Mouse (Mus musculus) MN1 (cell line): ENCODE measurements around the gene Cela1.

Experiments
- DNase-seq: peaks from one replicate; pipeline ENCODE4 v3.0.0-alpha.2; 2016; ENCODE audit warnings: low spot score

The Cela1 gene

DNA sequence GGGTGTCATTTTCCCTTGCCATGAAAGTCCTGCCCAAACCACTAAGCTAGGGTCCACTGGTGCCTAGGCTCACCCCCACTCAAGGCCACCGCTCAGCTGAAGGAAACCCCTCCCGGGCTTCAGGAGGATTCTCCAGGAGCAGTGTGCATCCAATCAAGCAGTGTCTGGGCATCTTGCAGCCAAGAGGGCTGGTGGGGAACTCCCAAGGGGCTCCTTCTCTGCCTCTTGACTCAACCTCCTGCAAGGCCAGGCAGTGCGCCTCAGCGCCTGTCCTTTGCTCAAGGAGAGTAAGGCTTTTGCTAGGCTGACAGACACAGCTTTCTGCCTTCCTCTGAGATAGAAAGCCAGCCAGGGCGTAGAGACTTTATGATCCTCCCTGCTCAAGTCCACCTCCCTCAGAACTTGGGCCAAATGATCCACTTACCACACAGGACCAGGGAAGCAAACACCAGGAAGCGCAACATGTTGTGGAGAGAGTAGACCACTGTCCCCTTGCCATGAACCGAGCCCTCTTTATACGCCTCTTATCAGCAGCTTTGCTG lies at the start of gene Cela1:
Cela1 (minus strand) TSS at position 492 of the 542 bp plus-strand sequence.
- peak; percentile 93 for DNase-seq

DNA sequence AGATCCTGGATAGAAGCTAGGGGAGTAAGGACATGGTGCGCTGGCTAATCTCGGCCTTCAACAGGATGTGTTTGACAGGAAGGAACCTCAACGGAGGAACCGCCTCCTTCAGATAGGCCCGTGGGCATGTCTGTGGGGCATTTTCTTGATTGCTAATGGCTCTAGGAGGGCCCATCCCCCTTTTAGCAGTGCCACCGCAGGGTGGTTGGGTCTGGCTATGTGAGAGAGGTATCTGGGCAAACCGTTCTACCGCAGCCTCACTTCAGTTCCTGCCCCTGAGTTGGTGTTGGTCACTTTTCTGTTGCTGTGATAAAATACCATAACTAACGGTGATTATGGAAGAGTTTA lies 48.2 kb upstream of the Cela1 start:
- DNase-seq: no peak

DNA sequence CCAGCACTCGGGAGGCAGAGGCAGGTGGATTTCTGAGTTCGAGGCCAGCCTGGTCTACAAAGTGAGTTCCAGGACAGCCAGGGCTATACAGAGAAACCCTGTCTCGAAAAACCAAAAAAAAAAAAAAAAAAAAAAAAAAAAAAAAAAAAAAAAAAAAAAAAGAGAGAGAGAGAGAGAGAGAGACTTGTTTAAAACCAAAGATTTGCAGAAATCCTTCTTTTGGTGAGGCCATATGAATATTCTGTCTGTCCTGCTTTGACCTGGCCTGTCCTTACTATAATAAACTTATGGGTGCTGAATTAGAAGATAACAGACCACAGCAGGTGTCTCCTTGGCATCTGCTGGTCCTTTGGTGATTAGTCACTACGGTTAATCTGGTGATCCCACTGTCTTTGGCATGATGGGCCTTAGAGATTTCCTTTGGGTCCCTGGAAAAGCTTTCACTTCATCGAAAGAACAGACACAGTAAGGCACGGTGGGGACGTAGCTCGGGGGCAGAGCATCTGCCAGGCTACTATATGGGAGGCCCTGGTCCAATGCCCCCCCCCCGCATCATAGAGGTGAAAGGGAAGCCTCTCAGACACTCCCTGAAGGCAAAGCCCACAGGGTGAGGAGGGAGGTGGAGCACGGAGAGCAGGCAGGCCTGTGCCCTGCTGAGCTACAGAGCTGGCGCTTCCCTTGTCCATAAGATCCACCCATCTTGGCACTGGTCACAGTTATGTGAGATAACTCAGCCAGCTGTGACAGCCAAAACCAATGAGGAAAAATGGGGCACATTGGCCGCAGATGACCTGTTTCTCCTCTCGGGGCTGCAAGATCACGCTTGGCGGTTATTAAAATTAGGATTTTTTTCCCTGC lies 47.6 kb upstream of the Cela1 start:
- DNase-seq: peak; percentile 93

DNA sequence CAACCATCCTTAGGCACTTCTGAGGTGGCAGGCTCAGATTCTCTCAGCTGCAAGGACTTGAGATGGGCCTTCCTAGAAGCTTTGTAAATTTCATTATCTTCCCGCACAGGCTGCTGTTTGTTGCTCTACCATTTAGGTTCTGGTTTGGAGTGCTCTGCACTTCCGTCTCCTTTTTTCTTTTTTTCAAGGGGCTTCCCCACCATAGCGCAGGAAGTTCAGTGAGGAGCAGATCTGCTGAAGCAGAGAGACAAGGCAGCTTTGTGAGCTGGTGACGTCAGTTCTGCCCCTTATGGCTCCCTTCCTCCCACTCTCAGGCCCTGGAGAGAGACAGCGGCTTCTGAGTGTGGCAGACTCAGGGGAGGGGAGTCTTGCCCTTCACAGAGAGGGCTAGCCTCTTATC lies 44.9 kb upstream of the Cela1 start:
- DNase-seq: peak; percentile 65

DNA sequence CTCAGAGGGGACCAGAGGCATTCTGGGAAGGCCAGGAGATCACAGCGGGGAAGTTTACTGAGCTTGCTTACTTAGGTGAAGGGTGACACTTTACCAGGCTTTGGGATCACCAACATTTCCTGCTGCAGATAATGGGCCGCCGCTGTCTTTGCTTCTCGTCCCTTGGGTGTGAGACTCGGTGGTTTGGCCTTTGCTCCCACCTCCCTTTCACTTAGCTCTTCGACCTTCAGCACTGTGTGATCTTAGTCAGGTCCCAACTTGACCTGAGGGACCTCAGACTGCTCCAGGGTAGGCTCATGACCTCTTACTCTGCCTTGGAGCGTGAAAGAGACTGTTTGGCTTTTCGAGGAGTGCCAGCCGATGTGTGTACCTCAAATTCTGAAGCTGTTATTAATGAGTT lies 43.4 kb upstream of the Cela1 start:
- no peak for DNase-seq

DNA sequence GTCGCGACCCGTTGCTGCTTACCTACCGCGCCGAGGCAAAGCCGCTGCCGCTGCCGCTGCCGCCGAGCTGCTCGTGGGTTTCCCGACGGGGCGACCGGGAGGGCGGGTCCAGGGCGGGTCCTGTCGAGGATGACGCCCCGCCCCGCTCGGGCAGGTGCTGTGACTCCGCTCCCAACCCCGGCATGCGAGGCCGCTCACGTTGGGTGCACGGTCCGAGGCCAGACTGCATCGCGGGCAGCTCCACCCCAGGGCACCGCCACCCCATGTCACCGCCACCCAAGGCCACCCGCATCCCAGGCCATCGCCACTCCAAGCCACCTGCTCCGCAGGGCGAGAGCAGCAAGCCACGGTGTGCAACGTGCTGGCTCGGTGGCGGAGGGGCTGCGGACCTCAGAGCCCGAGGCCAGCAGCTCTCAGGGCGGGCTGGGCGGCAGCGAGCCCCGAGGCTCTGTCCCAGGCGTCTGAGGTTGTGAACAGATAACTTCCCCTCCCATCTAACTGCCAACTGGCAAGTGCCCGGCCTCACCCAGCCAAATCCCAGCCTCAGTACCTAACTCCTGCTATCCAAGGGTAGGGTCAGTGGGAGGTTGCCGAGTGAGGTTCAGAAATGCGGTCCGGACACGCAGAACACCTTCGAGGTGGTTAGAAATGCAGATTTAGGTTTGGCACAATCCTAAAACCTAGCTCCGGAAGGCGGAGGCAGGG lies 41.7 kb upstream of the Cela1 start, which contains the start of gene Galnt6:
Galnt6 (minus strand) TSS at position 96 of the 705 bp plus-strand sequence.
- no peak for DNase-seq

DNA sequence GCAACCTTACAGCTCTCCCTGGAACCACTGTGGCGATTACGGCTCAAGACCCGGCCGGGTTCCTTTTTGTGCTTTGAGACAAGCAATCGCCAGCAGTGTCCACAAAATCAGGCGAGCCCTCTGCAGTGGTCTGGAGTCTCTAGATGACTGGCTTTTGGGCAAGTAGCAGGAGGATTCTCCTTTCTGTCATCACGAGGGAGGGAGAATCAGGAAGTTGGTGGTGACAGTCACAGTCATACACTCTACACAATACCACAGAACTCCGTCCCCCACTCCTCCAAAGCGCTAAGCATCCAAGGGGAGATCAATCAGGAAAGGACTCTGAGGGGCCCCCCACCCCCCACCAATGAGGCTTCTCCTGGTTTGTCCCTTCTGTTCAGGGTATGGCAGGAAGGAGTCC lies 40.9 kb upstream of the Cela1 start:
- DNase-seq: no peak

DNA sequence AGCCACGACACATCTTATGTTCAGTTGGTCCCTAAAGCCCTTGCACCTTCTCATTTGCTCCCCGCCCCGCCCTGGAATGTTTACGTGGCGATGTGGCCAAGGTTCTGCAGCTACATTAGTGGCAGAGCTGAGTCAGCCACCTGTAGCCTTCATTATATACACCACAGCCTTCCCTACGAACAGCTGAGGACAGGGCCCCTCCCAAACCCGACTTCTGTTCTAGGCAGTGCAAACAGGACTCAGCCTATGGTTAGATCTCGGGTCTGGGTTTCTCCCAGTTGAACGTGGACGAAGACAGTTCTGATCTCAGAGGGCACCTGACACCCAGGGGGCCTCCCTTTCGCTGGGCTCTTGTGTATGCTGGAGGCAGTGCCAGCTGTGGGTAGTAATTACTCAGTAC lies 40.1 kb upstream of the Cela1 start:
- DNase-seq: no peak

DNA sequence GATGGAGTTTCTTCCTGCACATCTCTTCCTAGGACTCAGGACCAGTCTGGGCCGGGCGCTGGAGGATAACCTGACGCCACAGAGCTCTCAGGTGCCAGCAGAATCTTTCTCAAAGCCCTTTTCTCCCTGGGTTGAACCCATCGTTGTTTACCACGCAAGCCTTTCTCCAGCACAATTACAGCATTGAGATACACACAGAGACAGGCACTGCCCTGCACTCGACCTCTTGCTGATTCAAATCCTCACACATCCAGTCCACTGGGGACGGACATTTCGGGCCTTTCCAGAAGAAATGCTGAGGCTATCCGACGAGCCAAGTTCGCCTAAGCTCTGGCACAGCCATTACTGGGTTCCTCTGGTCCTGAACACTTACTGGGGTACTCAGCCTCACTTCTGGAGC lies 39.0 kb upstream of the Cela1 start:
- DNase-seq: no peak

DNA sequence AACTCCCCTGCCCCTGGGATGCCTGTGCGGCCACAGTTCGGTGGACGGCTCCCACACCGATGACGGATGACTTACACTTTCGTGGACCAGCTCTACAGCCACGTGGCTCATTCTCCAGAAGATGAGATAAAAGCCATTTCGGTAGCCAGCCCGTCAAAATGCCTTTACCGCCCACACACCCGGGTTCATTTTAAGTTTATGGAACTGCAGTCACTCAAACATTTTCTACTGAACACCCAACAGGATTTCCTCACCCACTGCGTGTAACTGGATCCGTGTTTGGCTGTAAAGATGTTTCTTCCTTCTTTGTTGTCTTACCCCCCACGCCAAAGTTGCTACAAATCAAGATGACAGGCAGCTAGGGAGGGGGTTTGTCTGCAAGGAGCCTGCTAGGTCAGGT lies 35.8 kb upstream of the Cela1 start:
- DNase-seq: no peak

DNA sequence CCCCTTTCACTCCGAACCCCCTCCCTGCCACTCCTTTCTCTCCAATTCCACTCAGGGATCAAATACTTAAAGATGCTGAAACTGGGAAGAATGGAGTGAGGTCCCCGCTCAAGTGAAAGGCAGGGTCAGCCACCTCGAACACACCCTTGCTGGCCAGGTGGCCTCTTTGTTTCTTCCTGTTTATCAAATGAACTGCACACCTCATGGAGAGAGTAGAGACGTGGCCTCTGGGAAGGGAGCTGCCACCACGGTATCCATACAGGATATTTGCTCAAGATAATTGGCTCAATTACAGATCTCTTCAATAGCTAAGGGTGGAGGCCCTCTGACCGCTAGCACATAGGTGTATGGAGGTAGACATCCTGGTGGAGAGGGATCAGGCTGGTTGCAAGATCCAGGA lies 34.8 kb upstream of the Cela1 start:
- DNase-seq: no peak

DNA sequence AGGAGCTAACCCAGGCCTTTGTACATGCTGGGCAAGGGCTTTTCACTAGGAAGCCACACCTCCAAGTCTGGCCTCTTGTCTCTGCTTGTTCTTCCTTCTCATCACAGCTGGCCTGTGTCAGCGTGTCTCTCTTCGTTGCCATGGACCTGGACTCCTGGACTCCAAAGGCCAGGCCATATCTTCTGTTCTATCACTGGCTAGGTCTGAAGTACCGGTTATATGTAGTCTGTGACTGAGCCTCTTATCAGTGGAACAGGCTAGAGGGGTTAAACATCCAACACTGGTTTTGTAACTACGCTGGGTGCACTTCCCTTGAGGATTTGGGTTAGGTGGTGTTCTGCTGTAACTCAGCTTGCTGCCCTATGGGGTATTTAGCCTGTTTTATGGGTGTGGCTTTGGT lies 34.3 kb upstream of the Cela1 start:
- DNase-seq: peak; percentile 73

DNA sequence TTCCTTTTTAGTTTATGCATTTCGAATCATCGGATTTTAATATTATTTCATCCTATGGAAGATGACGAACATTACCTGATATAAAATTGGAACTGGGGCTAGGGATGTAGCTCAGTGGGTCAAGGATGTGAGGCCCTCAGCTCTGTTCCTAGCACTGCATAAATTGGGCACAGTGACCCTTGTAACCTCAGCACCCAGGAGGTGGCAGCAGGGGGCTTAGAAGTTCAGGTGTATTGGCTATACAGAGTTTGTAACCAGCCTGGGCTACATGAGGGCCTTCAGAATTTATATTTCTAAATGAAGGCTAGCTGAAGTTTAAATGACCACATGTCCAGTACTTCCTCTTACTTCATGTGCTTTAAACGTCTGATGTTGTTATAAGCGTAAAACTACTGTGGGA lies 33.7 kb upstream of the Cela1 start:
- no peak for DNase-seq

DNA sequence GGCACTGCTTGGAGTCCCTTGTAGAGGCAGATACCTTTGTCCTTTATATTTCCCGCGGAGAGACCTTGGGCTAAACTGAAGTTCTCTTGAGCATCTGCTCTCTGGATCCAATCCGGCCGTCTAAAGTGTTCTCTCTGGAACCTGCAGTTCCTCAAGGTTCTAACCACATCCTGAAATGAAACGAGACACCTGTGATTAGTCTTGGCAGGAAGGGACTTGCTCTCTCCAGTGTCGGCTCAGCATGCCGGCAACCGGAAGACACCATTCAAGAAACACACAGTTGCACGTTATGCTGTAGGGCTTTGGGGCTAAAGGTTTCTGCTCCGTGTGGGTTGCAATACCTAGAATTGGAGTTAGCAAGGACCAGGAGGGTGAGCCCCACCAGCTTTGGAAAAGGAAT lies 32.3 kb upstream of the Cela1 start:
- no peak for DNase-seq

DNA sequence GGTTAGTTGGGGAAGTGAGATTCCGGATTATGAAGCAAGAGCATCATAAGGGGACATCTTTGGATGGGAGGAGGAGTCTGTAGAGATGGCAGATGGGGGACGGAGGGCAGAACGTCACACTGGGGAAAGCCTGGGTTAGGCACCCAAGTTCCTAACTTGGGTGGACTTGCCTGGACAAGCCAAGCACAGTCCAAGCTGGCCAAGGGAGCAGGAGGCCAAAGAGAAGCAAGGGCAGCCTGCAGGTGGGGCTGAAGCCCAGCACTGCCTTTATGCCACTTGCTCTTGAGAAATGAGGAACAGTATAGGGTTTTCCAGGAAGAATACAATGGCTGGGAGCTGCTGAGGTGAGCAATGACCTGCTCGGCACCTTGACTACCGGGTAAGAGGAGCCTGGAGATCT lies 31.5 kb upstream of the Cela1 start:
- no peak for DNase-seq

DNA sequence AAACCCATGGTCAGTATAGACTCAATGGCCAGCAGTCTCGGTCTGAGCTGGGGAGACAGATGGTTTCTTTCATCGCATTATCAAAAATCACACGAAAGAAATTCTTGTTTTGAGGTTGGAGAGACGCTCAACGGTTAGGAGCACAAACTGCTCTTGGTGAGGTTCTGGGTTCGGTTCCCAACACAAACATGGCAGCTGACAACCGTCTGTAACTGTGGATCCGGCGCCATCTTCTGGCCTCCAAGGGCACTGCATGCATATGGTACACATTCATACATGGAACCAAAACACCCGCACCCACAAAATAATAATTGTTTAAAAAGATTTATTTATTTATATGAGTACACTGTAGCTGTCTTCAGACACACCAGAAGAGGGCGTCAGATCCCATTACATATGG lies 30.9 kb upstream of the Cela1 start:
- no peak for DNase-seq

DNA sequence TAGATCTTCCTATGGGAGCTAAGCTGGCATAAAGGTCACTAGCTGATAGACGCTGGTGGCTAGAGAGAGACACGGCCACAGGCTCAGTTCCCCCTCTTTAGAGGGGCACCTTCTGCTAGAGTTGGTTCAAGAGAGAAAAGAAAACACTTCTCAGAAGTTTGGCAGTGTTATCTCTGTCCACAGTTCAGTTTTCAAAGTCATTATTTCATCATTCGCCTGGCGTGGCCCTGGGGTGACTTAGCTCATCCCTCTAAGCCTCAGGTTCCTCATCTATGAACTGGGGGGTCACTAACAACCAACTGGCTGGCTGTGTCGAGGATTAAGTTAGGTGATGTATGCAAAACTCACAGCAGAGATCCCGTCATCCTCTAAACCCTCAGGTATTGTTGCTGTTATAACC lies 30.2 kb upstream of the Cela1 start:
- DNase-seq: no peak

DNA sequence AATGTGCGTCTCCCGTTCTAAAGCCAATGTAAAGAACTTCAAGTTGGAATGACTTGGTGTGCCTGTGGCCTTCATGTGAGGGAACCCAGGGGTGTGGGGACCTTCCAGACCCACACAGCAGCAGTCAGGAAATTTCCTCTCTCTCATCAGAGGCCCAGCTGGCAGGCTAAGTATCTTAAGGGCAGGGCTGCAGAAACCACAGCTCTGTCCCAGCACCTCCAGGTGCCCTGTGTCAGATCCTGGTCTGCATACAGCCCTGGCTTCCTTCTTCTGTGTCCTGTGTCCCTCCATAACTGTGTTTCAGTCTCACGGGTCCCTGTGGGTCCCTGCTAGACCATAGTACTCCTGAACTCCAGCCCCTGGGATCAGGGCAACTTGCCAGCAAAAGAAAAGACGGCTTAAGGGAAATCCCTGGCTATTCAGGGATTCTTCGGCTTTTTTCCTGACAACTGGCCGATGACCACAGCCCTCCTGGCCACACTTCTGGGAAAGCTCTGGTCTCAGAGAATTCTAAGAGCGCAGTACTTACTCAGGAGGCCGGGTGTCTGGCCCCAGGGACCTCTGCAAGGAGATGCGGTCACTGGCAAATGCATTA lies 27.8 kb upstream of the Cela1 start:
- peak; percentile 40 for DNase-seq

DNA sequence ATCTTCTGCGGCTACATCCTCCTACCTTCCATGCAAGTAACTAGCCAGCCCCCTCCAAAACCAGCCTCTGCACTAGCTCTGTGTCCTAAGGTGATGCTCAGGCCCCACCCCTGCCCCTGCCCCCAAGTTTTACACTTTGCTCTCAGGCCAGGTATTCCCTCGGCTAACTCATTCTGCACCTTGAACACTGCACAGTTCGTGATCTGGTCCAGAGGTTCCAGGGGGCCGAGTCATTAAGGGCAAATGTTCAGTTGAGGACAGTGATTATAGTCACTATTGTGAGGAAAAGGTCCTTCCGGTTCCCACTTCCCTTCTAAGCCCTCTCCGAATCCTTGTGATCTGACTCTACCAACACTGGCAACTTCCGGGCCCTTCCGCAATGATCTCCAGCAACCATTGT lies 26.7 kb upstream of the Cela1 start:
- no peak for DNase-seq

DNA sequence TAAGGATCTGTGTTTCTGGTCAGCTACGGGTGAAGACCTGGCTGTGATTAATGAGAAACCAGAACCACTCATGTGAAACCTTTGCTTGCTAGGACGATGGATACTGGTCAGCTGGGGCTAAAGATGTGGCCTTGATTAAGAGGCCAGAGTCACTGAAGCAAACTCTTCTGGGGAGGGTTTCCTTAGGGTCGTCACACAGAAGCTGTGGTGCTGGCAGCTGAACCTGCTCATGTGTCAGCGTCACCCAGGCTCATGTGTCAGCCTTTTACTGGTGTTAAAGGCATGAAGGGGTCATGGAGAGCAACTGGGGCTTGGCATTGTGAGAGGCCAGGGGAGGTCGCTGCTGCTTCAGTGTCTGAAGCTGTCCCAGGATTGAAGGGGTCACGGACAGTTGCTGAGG lies 23.1 kb upstream of the Cela1 start:
- no peak for DNase-seq

DNA sequence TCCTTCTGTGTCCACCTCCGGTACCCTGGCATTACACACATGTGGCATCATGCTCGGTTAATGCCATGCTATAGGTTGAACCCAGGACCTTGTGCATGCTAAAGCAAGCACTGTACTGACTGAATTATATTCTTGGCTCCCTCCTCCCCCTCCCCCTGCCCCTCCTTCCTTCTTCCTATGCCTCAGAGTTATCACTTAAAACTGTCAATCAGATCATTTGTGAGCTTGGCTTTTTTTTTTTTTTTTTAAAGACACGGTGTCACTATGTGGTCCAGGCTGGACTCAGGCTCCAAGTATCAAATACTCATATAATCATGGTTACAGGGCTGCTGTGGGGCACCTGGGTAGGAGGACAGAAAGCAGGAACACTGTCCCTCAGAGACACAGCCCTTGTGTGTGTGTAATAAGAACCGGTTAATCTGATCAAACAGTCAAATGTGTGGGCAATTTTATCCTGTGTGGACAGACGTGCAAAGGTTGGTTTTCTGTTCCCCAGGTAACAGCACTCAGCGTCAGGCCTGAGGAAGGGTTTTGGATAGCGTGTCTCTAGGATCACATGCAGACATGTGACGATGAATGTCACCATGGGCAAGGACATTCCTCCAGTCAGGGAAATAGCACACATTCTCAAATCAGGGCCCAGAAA lies 20.8 kb upstream of the Cela1 start:
- DNase-seq: no peak

DNA sequence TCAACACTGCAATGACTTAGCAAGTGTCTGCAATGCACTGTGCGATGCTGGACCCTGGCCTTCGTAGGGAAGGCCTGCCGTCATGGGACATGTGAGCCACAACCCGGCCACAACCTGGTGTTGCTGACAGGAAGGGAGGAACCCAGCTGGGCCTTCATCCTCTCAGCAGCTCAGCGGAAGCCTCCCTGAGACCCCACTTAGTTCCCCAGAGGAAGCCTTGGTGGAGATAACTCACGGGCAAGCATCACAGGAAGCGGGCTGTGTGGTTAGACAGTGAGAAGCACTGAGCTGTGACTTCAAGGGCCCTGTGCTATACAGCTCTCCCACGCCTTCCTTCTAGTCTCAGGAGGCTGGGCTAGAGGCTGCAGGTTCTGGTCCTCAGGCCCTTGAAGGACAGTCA lies 18.5 kb upstream of the Cela1 start:
- no peak for DNase-seq

DNA sequence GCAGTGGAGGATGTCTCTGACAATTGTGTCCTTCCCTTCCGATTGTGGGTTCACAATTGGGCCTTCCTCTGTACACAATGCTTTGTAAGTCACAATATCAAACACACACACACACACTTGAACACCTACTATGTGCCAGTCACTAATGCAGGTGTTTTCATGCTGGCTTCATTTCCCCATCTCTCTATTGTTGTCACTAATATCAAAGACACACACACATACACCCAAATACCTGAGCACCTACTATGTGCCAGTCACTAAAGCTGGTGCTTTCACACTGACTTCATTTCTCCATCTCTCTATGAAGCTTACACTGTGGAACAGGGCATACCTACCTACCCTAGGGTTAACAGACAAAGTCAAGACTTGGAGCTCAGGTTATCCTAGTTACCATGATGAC lies 17.7 kb upstream of the Cela1 start:
- DNase-seq: no peak
